Mouse (Mus musculus): ENCODE measurements around the gene Gm10840.

The Gm10840 gene

DNA sequence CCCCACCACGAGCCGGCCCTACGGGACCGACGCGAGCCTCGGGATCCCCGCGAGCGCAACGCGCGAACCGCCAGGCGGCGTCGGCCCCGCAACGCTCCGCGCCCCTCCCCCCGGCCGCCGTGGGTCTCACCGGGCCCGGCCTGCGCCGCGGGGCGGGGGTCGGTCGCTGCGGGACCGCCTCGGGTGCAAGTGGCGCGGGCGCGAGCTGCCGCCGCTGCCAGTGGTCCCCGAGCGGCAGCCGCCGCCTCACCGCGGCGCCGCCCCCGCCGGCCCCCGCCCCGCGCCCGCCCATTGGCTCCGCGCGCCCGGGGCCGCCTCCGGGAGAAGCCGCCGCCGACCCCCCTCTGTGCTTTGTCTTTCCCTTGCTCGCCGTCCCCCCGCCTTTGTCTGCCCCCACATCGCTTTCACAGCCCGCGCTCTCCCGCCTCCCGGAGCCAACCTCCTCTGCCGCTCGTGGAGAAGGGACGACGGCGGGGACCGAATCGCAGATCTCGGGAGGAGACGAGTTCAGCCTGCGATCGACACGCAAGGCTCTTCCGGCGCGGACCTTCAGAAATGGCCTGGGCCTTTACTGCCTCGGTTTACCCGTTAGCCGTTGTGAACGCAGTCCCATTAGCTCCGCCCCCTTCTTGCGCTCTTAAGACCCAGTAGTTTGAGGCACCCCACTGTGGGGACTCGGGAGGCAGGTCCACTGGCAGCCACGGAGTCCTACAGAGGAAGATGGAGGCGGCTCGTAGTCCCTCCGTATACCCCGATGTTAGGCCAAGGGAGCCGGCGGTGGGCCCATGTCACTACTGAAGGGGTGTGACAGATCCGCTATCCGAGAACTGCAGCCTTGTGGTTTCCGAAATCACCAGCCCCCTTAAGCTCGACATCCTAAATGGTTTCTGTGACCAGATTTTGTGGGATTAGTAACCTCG lies 469 bp upstream of the Gm10840 start:
- peak; percentile 76 to 85 for DNase-seq (ENCODE audit: low spot score in 2 of 2)

GRCm38 (mm10) chr11:106162237-106162636 lies 1.6 kb downstream of the Gm10840 start:
- no peak for DNase-seq (ENCODE audit: low spot score in 2 of 2)

DNA sequence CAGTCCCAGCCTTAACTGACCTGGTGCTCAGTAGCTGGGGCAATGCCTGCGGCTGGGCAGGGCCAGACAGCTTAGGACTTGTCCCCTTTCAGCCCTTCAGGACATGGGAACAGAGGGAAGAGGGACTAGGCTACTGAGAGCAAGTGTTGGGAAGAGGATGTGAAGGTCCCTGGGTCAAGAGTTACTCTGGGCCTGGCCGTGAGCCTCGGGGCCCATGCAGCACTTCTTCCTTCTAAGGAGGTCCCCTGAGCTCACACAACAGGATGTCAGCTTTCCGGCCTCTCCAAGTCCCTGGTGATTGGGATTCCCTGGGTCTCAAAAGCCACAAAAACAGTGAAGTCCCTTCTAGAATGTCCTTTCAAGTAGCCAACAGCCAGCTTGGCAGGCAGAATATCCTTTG lies 2.9 kb downstream of the Gm10840 start:
- DNase-seq (ENCODE audit: low spot score in 2 of 2): no peak

DNA sequence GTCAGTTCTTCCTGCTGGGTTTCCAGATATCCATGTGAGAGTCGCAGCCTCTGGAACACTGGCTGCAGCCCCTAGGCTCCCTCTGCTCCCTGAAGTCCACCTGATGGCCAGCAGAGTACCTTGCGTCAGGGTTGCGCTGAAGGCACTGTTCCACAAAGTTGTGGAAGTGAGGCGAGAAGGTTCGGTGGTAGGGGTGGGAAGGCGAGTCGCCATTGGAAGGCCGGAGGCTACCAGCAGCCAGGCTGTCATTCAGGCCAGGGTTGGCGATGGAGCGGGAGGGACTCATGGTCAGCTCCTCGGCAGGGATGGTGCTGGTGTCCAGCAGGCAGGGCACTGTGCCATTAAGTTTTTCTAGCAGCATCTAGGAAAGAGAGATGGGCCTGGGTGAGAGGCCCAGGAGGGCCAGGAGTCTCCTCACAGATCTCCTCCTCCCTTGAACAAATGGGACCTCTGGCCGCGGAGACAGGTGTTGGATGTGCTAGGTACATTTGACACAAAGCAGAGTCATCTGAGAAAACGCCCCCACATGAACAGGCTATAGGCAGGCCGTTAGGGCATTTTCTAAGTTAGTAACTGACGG lies 4.0 kb downstream of the Gm10840 start:
- DNase-seq (ENCODE audit: low spot score in 2 of 2): no peak

- no peak for DNase-seq (ENCODE audit: low spot score in 2 of 2)
Measured at GRCm38 (mm10) chr11:106167435-106167834, 6.8 kb downstream of the Gm10840 start.

GRCm38 (mm10) chr11:106170807-106171206 lies 10.2 kb downstream of the Gm10840 start:
- no peak for DNase-seq (ENCODE audit: low spot score in 2 of 2)

DNA sequence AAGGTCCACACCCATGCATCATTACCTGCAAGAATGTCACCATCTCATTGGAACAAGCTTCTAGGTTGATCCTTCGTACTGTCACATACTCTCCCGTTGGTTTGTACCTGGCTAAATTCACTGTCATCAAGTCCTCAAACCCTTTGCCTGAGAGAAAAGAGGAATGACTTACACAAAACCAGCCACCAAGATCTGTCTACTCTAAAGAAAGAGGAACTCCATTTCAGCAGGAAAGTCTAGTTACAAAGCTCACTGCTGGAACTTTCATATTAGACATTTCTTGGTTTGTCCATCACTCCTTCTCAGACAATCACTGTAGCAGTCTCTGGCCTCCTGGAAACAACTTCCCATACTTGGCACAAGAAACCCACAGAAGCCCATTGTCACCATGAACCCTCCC lies 12.6 kb downstream of the Gm10840 start:
- no peak for DNase-seq (ENCODE audit: low spot score in 2 of 2)

- no peak for DNase-seq (ENCODE audit: low spot score in 2 of 2)
Measured at GRCm38 (mm10) chr11:106174372-106174771, 13.7 kb downstream of the Gm10840 start.

- no peak for DNase-seq (ENCODE audit: low spot score in 2 of 2)
Measured at GRCm38 (mm10) chr11:106175081-106175480, 14.4 kb downstream of the Gm10840 start.

DNA sequence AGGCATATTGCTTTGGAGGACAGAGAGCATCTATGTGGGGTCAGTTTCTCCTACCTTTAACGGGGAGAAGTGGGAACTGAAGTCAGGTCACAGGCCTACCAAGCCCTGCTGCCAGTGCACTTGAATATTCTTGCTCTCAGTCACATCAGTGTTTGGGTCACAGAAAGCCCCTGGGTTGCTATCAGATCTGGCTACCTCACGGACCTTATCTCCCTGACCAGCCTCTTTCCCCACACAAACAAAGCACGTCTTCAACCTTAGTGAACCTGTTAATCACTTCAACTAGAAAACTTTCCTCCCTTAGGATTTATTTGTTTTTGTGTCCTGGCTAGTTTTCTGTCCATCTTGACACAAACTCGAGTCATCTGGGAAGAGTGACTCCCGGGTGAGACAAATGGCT lies 15.7 kb downstream of the Gm10840 start:
- DNase-seq (ENCODE audit: low spot score in 2 of 2): no peak

- DNase-seq (ENCODE audit: low spot score in 2 of 2): no peak
Measured at GRCm38 (mm10) chr11:106178036-106178782, 17.6 kb downstream of the Gm10840 start.

- no peak for DNase-seq (ENCODE audit: low spot score in 2 of 2)
Measured at GRCm38 (mm10) chr11:106179711-106180448, 19.2 kb downstream of the Gm10840 start.

DNA sequence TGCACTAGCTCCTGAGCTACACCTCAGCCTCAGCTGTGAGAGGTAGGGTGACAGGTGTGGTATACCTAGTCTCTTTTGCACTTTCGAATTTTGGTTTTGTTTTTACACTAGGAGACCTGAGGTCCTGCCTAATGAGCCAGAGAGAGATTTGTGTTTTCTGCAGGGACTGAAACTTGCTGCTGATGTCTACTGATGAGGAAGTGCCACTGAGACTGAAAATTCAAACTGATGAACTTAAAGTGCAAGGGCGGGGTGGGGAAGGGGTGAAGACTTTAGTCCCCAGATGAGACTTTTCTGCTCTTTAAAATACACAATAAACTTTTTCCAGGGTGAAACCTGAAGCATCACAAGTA lies 19.8 kb downstream of the Gm10840 start:
- DNase-seq (ENCODE audit: low spot score in 2 of 2): no peak

GRCm38 (mm10) chr11:106187326-106187725 lies 26.7 kb downstream of the Gm10840 start:
- no peak for DNase-seq (ENCODE audit: low spot score in 2 of 2)

- no peak for DNase-seq (ENCODE audit: low spot score in 2 of 2)
Measured at GRCm38 (mm10) chr11:106191716-106192115, 31.1 kb downstream of the Gm10840 start.

- no peak for DNase-seq (ENCODE audit: low spot score in 2 of 2)
Measured at GRCm38 (mm10) chr11:106192241-106192640, 31.6 kb downstream of the Gm10840 start.

DNA sequence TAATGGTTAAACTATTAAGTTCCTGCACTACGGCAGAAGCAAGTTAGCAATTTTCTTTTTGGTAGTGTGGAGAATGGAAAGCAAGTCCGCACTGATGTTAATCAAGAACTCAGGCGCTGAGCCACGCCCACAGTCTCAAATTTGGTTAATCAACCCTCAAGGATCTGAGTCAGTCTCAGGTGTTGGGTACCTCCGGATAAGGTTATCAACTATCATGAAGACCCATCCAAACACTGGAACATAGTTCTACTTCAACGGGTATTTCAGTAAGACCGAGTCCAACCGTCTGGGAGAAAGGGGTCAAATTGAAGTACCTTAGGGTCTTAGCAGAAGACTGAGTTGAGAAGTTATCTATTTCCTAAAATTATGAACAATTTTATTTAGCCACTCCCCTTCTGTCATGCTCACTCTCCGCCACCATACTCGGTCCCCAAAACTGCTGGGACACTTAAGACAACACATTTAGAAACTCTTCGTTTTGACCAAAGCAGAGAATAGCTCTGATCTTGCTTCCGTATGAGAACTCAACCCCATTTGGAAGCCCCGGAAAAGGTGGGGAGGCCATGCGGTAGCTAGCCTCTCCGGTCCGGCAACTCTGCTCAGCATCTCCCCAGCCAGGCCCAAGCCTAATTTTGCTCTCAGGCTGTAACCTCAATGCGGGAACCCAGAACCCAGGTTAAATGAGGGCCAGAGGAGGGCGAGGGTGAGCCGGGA lies 32.2 kb downstream of the Gm10840 start:
- DNase-seq (ENCODE audit: low spot score in 2 of 2): no peak

GRCm38 (mm10) chr11:106193371-106194154 lies 32.9 kb downstream of the Gm10840 start:
- peak; percentile 91 to 95 for DNase-seq (ENCODE audit: low spot score in 2 of 2)

DNA sequence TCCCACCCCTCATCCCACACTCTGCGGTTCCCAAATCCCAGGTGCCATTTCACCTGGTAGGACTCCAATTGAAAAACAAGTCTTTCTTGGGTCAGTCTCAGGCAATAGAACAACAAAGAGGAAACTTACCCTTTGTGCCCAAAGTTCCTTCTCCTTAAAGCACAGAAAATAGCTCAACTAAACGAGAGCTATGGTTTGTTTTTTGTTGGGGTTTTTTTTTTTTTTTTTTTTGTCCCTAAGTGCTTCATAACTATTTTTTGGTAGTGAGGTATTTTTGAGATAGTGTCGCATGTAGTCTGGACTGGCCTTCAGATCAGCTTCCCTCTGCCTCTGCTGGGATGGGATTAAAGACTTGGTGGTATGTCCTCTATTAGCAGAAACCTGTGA lies 33.5 kb downstream of the Gm10840 start:
- no peak for DNase-seq (ENCODE audit: low spot score in 2 of 2)

DNA sequence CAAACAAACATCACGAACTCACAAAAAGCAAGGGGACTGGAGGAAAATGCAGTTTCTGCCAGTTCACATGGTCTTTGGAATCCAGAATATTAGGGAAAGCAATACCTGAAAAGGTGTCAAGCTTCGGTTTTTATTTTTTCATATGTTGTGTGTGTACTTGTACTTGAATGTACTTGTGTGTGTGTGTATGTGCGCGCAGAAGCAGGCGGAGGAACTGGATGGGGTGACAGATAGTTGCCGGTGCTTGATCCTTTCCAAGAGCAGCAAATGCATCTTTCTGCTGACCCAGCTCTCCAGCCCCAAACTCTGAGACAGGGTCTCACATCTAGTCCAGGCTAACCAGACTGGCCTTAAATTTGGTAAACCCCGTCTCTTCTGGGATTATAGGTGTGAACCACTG lies 34.2 kb downstream of the Gm10840 start:
- no peak for DNase-seq (ENCODE audit: low spot score in 2 of 2)
